Mouse (Mus musculus) myocyte (in vitro differentiated cells): ENCODE measurements around the gene Prss34. TPM values are rescaled to one million over a fixed set of nuclear protein-coding genes. Genes with fewer than 3 reads are reported as not detected.

Source experiments
- H3K27me3 ChIP-seq: one replicate; pipeline ENCODE4 v1.6.1; 2011; ENCODE audit not compliant: control insufficient read depth, insufficient read depth, insufficient read length
- H3K36me3 ChIP-seq: one replicate; pipeline ENCODE4 v1.6.1; 2011; ENCODE audit not compliant: control insufficient read depth, insufficient read depth
- H3K4me2 ChIP-seq: one replicate; pipeline ENCODE4 v1.6.1; 2011; ENCODE audit warnings: low read depth, control low read depth
- H3K4me3 ChIP-seq: one replicate; pipeline ENCODE4 v1.5.1; 2011; ENCODE audit warnings: mild to moderate bottlenecking, control low read depth, moderate library complexity
- H3K79me2 ChIP-seq: one replicate; pipeline ENCODE4 v1.6.1; 2011; ENCODE audit not compliant: control insufficient read depth, insufficient read depth
- H3ac ChIP-seq: one replicate; pipeline ENCODE4 v1.6.1; 2011; ENCODE audit not compliant: control insufficient read depth, insufficient read length
- CEBPB ChIP-seq: IDR thresholded peaks from 2 replicates; pipeline ENCODE4 v1.6.1; 2011; ENCODE audit warnings: mild to moderate bottlenecking, moderate library complexity; ENCODE audit not compliant: poor library complexity, insufficient read depth, severe bottlenecking
- E2F4 ChIP-seq: IDR thresholded peaks from one replicate; pipeline ENCODE4 v1.6.1; 2011; ENCODE audit warnings: mild to moderate bottlenecking, control low read depth, moderate library complexity; ENCODE audit not compliant: insufficient read depth
- MAX ChIP-seq: IDR thresholded peaks from one replicate; pipeline ENCODE4 v1.6.1; 2011; ENCODE audit warnings: low read depth, mild to moderate bottlenecking, control low read depth
- MYOD1 ChIP-seq, 3 experiments: IDR thresholded peaks; one replicate each; pipeline ENCODE4 v1.6.1; 2011; ENCODE audit warnings: control low read depth in 2 of 3, low read depth in 2 of 3, mild to moderate bottlenecking in 2 of 3, moderate library complexity in 1 of 3; ENCODE audit not compliant: insufficient read length in 2 of 3, control insufficient read depth in 1 of 3
- MYOG ChIP-seq, 3 experiments: IDR thresholded peaks; one replicate each; pipeline ENCODE4 v1.6.1; 2011; ENCODE audit warnings: control low read depth in 2 of 3, low read depth in 2 of 3, mild to moderate bottlenecking in 2 of 3; ENCODE audit not compliant: insufficient read length in 2 of 3, control insufficient read depth in 1 of 3, insufficient read depth in 1 of 3
- POLR2A ChIP-seq: IDR thresholded peaks from one replicate; pipeline ENCODE4 v1.6.1; 2011; ENCODE audit warnings: low read depth, mild to moderate bottlenecking, control low read depth, moderate library complexity; ENCODE audit not compliant: insufficient read length
- POLR2AphosphoS2 ChIP-seq: IDR thresholded peaks from one replicate; pipeline ENCODE4 v1.6.1; 2011; ENCODE audit warnings: low read depth, control low read depth; ENCODE audit not compliant: insufficient read length
- REST ChIP-seq: IDR thresholded peaks from one replicate; pipeline ENCODE4 v1.6.1; 2011; ENCODE audit warnings: mild to moderate bottlenecking, control low read depth, moderate library complexity; ENCODE audit not compliant: insufficient read depth, insufficient read length
- SRF ChIP-seq: IDR thresholded peaks from one replicate; pipeline ENCODE4 v1.6.1; 2011; ENCODE audit warnings: low read depth; ENCODE audit not compliant: control insufficient read depth, insufficient read length
- TCF12 ChIP-seq: IDR thresholded peaks from one replicate; pipeline ENCODE4 v1.6.1; 2011; ENCODE audit warnings: mild to moderate bottlenecking, control low read depth; ENCODE audit not compliant: poor library complexity, insufficient read depth, severe bottlenecking
- TCF3 ChIP-seq: IDR thresholded peaks from one replicate; pipeline ENCODE4 v1.6.1; 2011; ENCODE audit warnings: low read depth, control low read depth; ENCODE audit not compliant: insufficient read length
- USF1 ChIP-seq: IDR thresholded peaks from one replicate; pipeline ENCODE4 v1.6.1; 2011; ENCODE audit warnings: low read depth, mild to moderate bottlenecking, control low read depth, moderate library complexity
- polyA plus RNA-seq: library from polyadenylated mRNA; unstranded; fragments of >200 nt; fragmentation: generic; extraction: Trizol; gene quantifications from one replicate; pipeline ENCODE4 v1.2.1, GENCODE M21; 2012; ENCODE audit warnings: missing spikeins

Prss34 gene
- polyA plus RNA-seq = not detected

DNA sequence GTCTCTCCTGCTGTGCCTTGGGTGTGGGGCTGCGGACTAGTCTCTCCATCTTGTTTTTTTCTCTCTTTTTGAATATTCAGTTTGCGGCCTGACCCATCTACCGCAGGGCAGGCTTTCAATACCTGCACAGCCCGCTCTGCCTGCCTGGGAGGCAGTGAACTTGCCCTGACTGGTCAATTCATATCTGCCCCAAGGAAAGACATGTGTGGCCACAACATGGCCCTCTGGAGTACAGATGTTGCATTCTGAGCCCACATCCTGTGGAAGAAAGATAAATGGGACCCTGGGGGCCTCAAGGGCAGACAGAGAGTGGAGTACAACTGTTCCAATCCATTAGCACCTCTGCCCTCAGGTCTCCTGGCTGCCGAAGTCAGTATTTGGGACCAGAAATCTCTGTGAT, at the start of gene Prss34:
Prss34 (plus strand) TSS at position 301 of the 400 bp plus-strand sequence.
- H3ac ChIP-seq = no peak within 1 kb of the TSS
- no peak for TF ChIP-seq USF1
- no peak for TF ChIP-seq TCF3
- TF ChIP-seq CEBPB = no peak
- TF ChIP-seq POLR2A = no peak
- TF ChIP-seq MAX = no peak
- no peak for TF ChIP-seq SRF
- TF ChIP-seq TCF12 = no peak
- no peak for TF ChIP-seq POLR2AphosphoS2
- H3K27me3 ChIP-seq = peaks cover 50% of the 10 kb centered on the region
- H3K36me3 ChIP-seq = no peaks in the 10 kb centered on the region
- no peaks in the 10 kb centered on the region for H3K79me2 ChIP-seq
- no peak within 1 kb of the TSS for H3K4me2 ChIP-seq
- H3K4me3 ChIP-seq = no peak within 1 kb of the TSS

DNA sequence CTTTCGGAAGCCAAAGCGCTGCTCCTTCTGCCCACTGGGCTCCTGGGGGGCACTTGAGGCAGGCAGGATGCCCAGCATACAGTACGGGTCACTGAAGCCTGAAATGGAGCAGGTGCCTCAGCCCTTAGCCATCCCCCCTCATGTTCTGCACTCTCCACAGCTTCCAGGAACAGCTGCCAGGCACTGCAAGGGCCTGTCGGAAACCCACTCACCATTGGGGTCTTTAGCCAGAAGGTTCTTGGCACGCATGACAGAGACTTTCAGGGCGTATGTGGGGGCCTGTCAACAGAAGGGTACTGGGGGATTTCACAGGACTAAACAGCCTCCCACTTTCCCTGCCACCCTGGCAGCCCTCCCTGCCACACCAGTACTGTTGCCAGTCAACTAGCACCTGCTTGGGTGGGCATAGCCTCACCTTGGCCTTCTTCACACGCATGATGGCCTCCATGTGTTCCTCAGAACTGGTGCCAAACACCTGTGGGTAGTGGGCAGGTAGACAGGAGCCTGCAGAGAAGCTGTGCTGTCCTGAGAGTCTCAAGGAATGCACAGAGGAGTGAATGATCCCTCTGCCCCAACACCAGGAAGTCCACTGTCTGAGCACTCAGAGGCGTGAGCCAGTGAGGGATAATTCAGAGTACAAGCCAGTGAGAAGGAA, 47.9 kb upstream of the Prss34 start:
- H3ac ChIP-seq = no peak overlapping the region
- H3K27me3 ChIP-seq = peaks cover 40% of the 10 kb centered on the region
- TF ChIP-seq REST (no peak), MYOG (IDR thresholded peaks at IDR 0.05; ENCODE audit: control insufficient read depth in 1 of 3, insufficient read depth in 1 of 3, insufficient read length in 2 of 3, low read depth in 2 of 3) (no peak), TCF3 (no peak), CEBPB (no peak), POLR2AphosphoS2 (no peak), E2F4 (no peak), SRF (no peak), USF1 (no peak), POLR2A (no peak), TCF12 (no peak), MAX (no peak), MYOD1 (IDR thresholded peaks at IDR 0.05; ENCODE audit: control insufficient read depth in 1 of 3, insufficient read length in 2 of 3, low read depth in 2 of 3) (no peak)
- H3K4me3 ChIP-seq = no peak overlapping the region
- no peak overlapping the region for H3K4me2 ChIP-seq
- no peaks in the 10 kb centered on the region for H3K79me2 ChIP-seq
- H3K36me3 ChIP-seq = no peaks in the 10 kb centered on the region

DNA sequence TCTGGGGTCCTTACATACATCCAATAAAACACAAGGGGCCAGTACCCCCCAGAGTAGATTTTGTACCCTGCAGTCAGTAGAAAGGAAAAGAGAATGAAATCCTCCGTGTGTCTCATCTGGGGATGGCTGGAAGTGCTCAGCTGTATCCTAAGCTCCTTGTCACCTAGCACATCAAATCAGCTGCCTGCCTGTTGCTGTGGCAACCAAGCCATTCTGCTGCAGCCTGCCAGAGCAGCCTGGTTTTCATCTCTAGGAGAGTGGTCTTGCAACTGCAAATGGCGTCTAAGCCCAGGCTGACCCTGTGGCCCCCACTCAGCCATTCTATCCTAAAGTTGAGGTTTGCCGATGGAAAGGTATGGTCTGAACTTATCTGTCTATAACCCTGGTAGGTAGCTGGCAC, 45.6 kb upstream of the Prss34 start:
- no peak overlapping the region for H3K4me3 ChIP-seq
- H3K36me3 ChIP-seq = no peaks in the 10 kb centered on the region
- no peak overlapping the region for H3ac ChIP-seq
- TF ChIP-seq TCF3 (no peak), MYOG (IDR thresholded peaks at IDR 0.05; ENCODE audit: control insufficient read depth in 1 of 3, insufficient read depth in 1 of 3, insufficient read length in 2 of 3, low read depth in 2 of 3) (no peak), SRF (no peak), TCF12 (no peak), POLR2AphosphoS2 (no peak), USF1 (no peak), CEBPB (no peak), MAX (no peak)
- no peaks in the 10 kb centered on the region for H3K79me2 ChIP-seq
- H3K4me2 ChIP-seq = no peak overlapping the region
- H3K27me3 ChIP-seq = peaks cover 51% of the 10 kb centered on the region

DNA sequence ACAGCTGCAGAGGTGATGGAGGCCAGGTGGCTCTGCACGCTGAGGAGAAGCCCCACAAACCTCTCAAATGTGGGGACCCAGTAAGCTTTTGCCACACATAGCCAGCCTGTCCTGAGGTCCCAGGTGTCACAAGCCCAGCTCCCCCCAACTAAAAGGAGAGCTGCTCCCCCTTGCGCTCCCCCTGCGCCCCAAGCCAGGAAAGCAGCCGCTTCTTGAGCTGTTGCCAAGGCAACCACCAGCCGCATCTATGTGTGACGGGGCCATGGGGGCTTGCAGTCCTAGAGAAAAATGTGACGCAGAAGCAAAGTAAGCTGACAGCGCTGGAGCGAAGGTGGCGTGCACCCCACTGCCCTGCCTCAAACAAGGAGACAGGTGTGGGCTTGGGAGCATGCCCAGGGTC, 44.4 kb upstream of the Prss34 start:
- no peak for TF ChIP-seq SRF
- no peak for TF ChIP-seq REST
- no peak for TF ChIP-seq E2F4
- no peak for TF ChIP-seq TCF12
- no peak for TF ChIP-seq MYOG (IDR thresholded peaks at IDR 0.05; ENCODE audit: control insufficient read depth in 1 of 3, insufficient read depth in 1 of 3, insufficient read length in 2 of 3, low read depth in 2 of 3)
- H3K79me2 ChIP-seq = no peaks in the 10 kb centered on the region
- H3K4me3 ChIP-seq = no peak overlapping the region
- peaks cover 51% of the 10 kb centered on the region for H3K27me3 ChIP-seq
- no peak overlapping the region for H3ac ChIP-seq
- H3K4me2 ChIP-seq = no peak overlapping the region
- H3K36me3 ChIP-seq = no peaks in the 10 kb centered on the region

DNA sequence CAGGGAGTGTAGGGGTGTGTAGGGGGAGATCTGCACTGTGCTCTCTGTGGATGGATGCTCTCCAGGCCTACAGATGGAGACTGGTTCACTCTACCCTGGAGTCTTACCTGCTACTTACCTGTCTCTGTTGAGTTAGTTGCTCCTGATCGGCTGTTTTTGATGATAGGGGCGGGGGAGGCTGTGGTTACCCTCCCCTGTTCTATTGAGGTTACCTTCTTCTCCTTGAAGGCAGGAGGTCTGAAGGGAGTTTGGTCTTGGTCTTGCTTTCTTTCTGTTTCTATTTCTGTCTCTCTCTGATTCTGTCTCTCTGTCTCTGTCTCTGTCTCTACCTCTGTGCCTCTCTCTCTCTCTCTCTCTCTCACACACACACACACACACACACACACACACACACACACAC, 43.1 kb upstream of the Prss34 start:
- no peaks in the 10 kb centered on the region for H3K79me2 ChIP-seq
- H3ac ChIP-seq = no peak overlapping the region
- no peaks in the 10 kb centered on the region for H3K36me3 ChIP-seq
- H3K4me3 ChIP-seq = no peak overlapping the region
- H3K27me3 ChIP-seq = peaks cover 51% of the 10 kb centered on the region
- no peak overlapping the region for H3K4me2 ChIP-seq
- TF ChIP-seq POLR2A (no peak), CEBPB (no peak), TCF12 (no peak), MYOG (IDR thresholded peaks at IDR 0.05; ENCODE audit: control insufficient read depth in 1 of 3, insufficient read depth in 1 of 3, insufficient read length in 2 of 3, low read depth in 2 of 3) (no peak), REST (no peak), POLR2AphosphoS2 (no peak), E2F4 (no peak), USF1 (no peak), MYOD1 (IDR thresholded peaks at IDR 0.05; ENCODE audit: control insufficient read depth in 1 of 3, insufficient read length in 2 of 3, low read depth in 2 of 3) (no peak), TCF3 (no peak), SRF (no peak), MAX (no peak)
